ENCODE assay signal across 8 mouse cellular contexts in the genomic region with DNA sequence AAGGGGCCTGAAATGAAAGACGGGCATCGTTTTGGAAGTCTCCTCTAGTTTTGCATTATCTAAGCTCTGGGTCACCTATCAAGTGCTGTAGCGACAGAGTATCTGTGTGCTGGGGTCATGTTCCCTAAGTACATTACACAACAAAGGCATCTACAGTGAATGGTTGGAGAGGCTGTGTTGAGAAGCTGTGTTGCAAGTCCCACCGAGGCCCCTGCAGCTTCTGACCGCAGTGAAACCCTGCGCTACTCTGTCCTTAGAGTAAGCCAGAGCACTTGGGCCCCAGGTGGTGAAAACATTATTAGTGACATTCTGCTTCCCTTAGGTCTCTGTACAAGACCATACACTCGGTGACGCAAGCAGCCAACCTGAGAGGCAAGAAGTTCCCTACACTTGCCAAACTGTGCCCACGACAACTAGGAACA. TPM values are rescaled to one million over a fixed set of nuclear protein-coding genes. Genes with fewer than 3 reads are reported as not detected.
A peak's percentile ranks its signal among the peaks of the same experiment; 100 is the strongest.
DNase-seq lines count a peak whose midpoint lies in the region; ATAC-seq and TF ChIP-seq lines count a peak whose summit lies in the region.

No protein-coding gene starts in this region.

- peak overlapping the region; percentile 87 for H3K4me2 ChIP-seq in heart, embryonic 16.5 days (ENCODE audit: low read depth, low read length)
- peak overlapping the region; percentile 67 for H3K4me2 ChIP-seq in liver, embryonic 16.5 days (ENCODE audit: low read depth, low read length)

- WGBS in heart, embryonic 16.5 days = 24% methylated on average over 9 of the region's 9 CpGs
- WGBS in liver, embryonic 16.5 days (ENCODE audit: insufficient replicate concordance) = 19% methylated on average over 9 of the region's 9 CpGs

- H3K4me3 ChIP-seq in gastrocnemius, adult 2 months = peak overlapping the region; percentile 75
- peak overlapping the region; percentile 63 to 83; a peak in 3 of 4 replicates for H3K4me3 ChIP-seq in ES-E14 (ENCODE audit: insufficient read depth in 1 of 2, low read depth in 1 of 2, low read length in 2 of 2, poor library complexity in 1 of 2, severe bottlenecking in 1 of 2)
- H3K4me3 ChIP-seq in heart, embryonic 16.5 days (ENCODE audit: low read length) = peak overlapping the region; percentile 80
- H3K4me3 ChIP-seq in liver, embryonic 16.5 days (ENCODE audit: low read depth, low read length) = peak overlapping the region; percentile 63

- no peaks in the 10 kb centered on the region for H3K9me3 ChIP-seq in ES-E14 (ENCODE audit: control insufficient read depth, insufficient read depth, low read depth, low read length)
- no peaks in the 10 kb centered on the region for H3K9me3 ChIP-seq in heart, embryonic 16.5 days (replicated peaks; ENCODE audit: control insufficient read depth, low read length)
- no peaks in the 10 kb centered on the region for H3K9me3 ChIP-seq in liver, embryonic 16.5 days (replicated peaks; ENCODE audit: control insufficient read depth, low read length)

- no peak for DNase-seq in gastrocnemius, adult 2 months
- no peak for DNase-seq in gastrocnemius, postnatal 36 days
- DNase-seq in ES-E14 (ENCODE audit: low read depth, low spot score) = no peak
- DNase-seq in thymus, adult 18-20 months = no peak
- no peak for DNase-seq in right cerebral cortex, postnatal 10 days (ENCODE audit: low spot score in 2 of 2)
- DNase-seq in T-cell, adult 2 months (ENCODE audit: low spot score) = no peak

- H3K36me3 ChIP-seq in ES-E14 (ENCODE audit: control insufficient read depth, insufficient read depth, low read length, poor library complexity, severe bottlenecking) = no peaks in the 10 kb centered on the region
- no peaks in the 10 kb centered on the region for H3K36me3 ChIP-seq in heart, embryonic 16.5 days (ENCODE audit: control insufficient read depth, insufficient read depth)
- no peaks in the 10 kb centered on the region for H3K36me3 ChIP-seq in liver, embryonic 16.5 days (ENCODE audit: control insufficient read depth, insufficient read depth)

- intact Hi-C loops in gastrocnemius, adult 2 months (cut with DNase I) = no loop called here
- intact Hi-C loops in gastrocnemius, postnatal 36 days (cut with DNase I) = no loop called here

- in situ Hi-C loops in ES-E14 (cut with MboI; ENCODE audit: low sequenced_read_pairs in 2 of 2, unreplicated experiment in 2 of 2) = no loop called here

- H3K4me1 ChIP-seq in ES-E14 (ENCODE audit: control insufficient read depth in 2 of 2, insufficient read depth in 2 of 2, low read length in 2 of 2, poor library complexity in 1 of 2) = peaks cover 0 to 6% of the 10 kb centered on the region in 2 experiments; a peak in 3 of 4 replicates
- H3K4me1 ChIP-seq in heart, embryonic 16.5 days (ENCODE audit: control insufficient read depth, insufficient read depth, low read length) = peaks cover 13% of the 10 kb centered on the region
- H3K4me1 ChIP-seq in liver, embryonic 16.5 days (ENCODE audit: control insufficient read depth, low read depth, low read length) = peaks cover 10% of the 10 kb centered on the region

- no peak overlapping the region for H3K27ac ChIP-seq in gastrocnemius, adult 2 months
- no peak overlapping the region for H3K27ac ChIP-seq in ES-E14 (ENCODE audit: insufficient read depth, low read depth, low read length, poor library complexity, severe bottlenecking)
- peak overlapping the region; percentile 86 for H3K27ac ChIP-seq in heart, embryonic 16.5 days (ENCODE audit: low read length)
- H3K27ac ChIP-seq in liver, embryonic 16.5 days (ENCODE audit: low read length) = peak overlapping the region; percentile 70

- H3K27me3 ChIP-seq in heart, embryonic 16.5 days (ENCODE audit: control insufficient read depth, insufficient read depth, low read length) = no peaks in the 10 kb centered on the region
- peaks cover 26% of the 10 kb centered on the region for H3K27me3 ChIP-seq in liver, embryonic 16.5 days (ENCODE audit: control insufficient read depth, insufficient read depth, low read depth, low read length)

- no peak for TF ChIP-seq CTCF in gastrocnemius, adult 2 months (IDR thresholded peaks at IDR 0.05)

- no peak overlapping the region for H3K9ac ChIP-seq in ES-E14 (ENCODE audit: insufficient read depth, low read depth, low read length, poor library complexity, severe bottlenecking)
- H3K9ac ChIP-seq in heart, embryonic 16.5 days (ENCODE audit: low read length) = peak overlapping the region; percentile 79
- H3K9ac ChIP-seq in liver, embryonic 16.5 days (ENCODE audit: low read depth, low read length) = peak overlapping the region; percentile 39; the same call in 1 of the 2 replicates

- 0 out of 2 replicates have a peak, but pooled peaks have one; percentile 11 for ATAC-seq in heart, embryonic 16.5 days (replicated peaks; ENCODE audit: extremely low read depth, insufficient read depth, low FRiP score)
- ATAC-seq in liver, embryonic 16.5 days (ENCODE audit: low read depth) = peak; percentile 32

TF ChIP-seq in ES-E14, 5 proteins besides CTCF, POLR2A, EP300 and RAD21:
- TF ChIP-seq ZC3H11A (IDR thresholded peaks at IDR 0.05; ENCODE audit: borderline replicate concordance, low read depth, low read length) (no peak), CHD2 (IDR thresholded peaks at IDR 0.05; ENCODE audit: low read depth, low read length) (no peak), HCFC1 (IDR thresholded peaks at IDR 0.05; ENCODE audit: borderline replicate concordance, insufficient read depth, low read length) (no peak), MAFK (IDR thresholded peaks at IDR 0.05; ENCODE audit: insufficient read depth, low read depth, low read length) (no peak), ZNF384 (IDR thresholded peaks at IDR 0.05; ENCODE audit: low read depth, low read length) (no peak)

RNA-seq across cellular contexts. Expression of gene Atp8a2, which starts 20.5 kb away (rescaled TPM):
- total RNA-seq in gastrocnemius, adult 2 months (2021) = under 1 TPM; 0.50 to 0.71 TPM
- 1 to 10 TPM in 1 of 2 experiments, under 1 TPM in 1; 0.61 to 1.0 TPM for total RNA-seq in gastrocnemius, postnatal 36 days (2021)
- total RNA-seq in ES-E14 (2012; rRNA removed) = 0.62 and 1.1 TPM in 2 replicates
- polyA plus RNA-seq in heart, embryonic 16.5 days (2015; fragmentation: Nextera tagmentation; extraction: Ambion mirVana) = 6.1 and 6.3 TPM in 2 replicates
- 4.0 and 5.3 TPM in 2 replicates for polyA plus RNA-seq in liver, embryonic 16.5 days (2015; fragmentation: Nextera tagmentation; extraction: Ambion mirVana)

Comparison
In these comparisons a context has a peak if more than half of its experiments do, and no peak if none do; other contexts are left out.
1. H3K27ac ChIP-seq: peak in heart, embryonic 16.5 days (single experiment) and liver, embryonic 16.5 days (single experiment); none in gastrocnemius, adult 2 months (single experiment) and ES-E14 (single experiment).
2. Peak in every context shown above with its lines, with median percentiles within 50 percentile points of each other: H3K4me3 ChIP-seq.